Mouse (Mus musculus) thymus, adult 2 months (tissue): Measurements from ENCODE around the gene Prkcg. TPM values are rescaled to one million over a fixed set of nuclear protein-coding genes. Genes with fewer than 3 reads are reported as not detected.

Experiments used
- DNase-seq: peaks from one replicate; pipeline ENCODE4 v3.0.0; 2021
- H3K27ac ChIP-seq: fragments of 200-500 bp; 2 replicates; pipeline ENCODE4 v1.5.1; 2012; ENCODE audit warnings: low read length, control low read depth; ENCODE audit not compliant: control insufficient read depth, insufficient read depth
- H3K27me3 ChIP-seq: fragments of 200-500 bp; 2 replicates; pipeline ENCODE4 v1.6.1; 2012; ENCODE audit warnings: mild to moderate bottlenecking, low read length, moderate library complexity, mixed read lengths; ENCODE audit not compliant: control insufficient read depth, insufficient read depth
- H3K36me3 ChIP-seq: fragments of 200-500 bp; 2 replicates; pipeline ENCODE4 v1.6.1; 2012; ENCODE audit warnings: mild to moderate bottlenecking, low read length, moderate library complexity; ENCODE audit not compliant: control insufficient read depth, insufficient read depth
- H3K4me1 ChIP-seq: fragments of 200-500 bp; replicated peaks from 2 replicates; pipeline ENCODE4 v1.6.1; 2012; ENCODE audit warnings: low read length; ENCODE audit not compliant: control insufficient read depth, insufficient read depth
- H3K4me3 ChIP-seq: fragments of 200-500 bp; 2 replicates; pipeline ENCODE4 v1.5.1; 2012; ENCODE audit warnings: mild to moderate bottlenecking, low read length, control low read depth, moderate library complexity; ENCODE audit not compliant: control insufficient read depth, insufficient read depth
- CTCF ChIP-seq: fragments of 200-500 bp; IDR thresholded peaks from 2 replicates; pipeline ENCODE4 v1.5.1; 2012; ENCODE audit warnings: mild to moderate bottlenecking, control low read depth, low read length, moderate library complexity, borderline replicate concordance; ENCODE audit not compliant: control insufficient read depth, poor library complexity, insufficient read depth; ENCODE audit errors: extremely low read depth
- POLR2A ChIP-seq: fragments of 200-500 bp; IDR thresholded peaks from 2 replicates; pipeline ENCODE4 v1.6.1; 2012; ENCODE audit warnings: mild to moderate bottlenecking, low read length, control low read depth, moderate library complexity; ENCODE audit not compliant: control insufficient read depth, poor library complexity, insufficient read depth; ENCODE audit errors: extremely low read depth
- WGBS: fragments of 180-500 bp; shearing (Covaris S2); methylation state at CpG from one replicate; pipeline ENCODE4 v1.1.7; 2018; 5-methylcytosine and 5-hydroxymethylcytosine counted together
- polyA plus RNA-seq: library from polyadenylated mRNA; depleted of rRNA; stranded (reverse); fragments of >200 nt; gene quantifications from 2 replicates; pipeline ENCODE4 v1.2.3, GENCODE M21; 2012

Prkcg gene
- polyA plus RNA-seq, 1 experiment: 0.86 TPM

- H3K36me3 ChIP-seq: no peaks in the 10 kb centered on the region
Measured at GRCm38 (mm10) chr7:3302556-3303275, 13.7 kb downstream of the Prkcg start.

GRCm38 (mm10) chr7:3303276-3303781 is 14.3 kb downstream of the Prkcg start:
- H3K27ac ChIP-seq: no peak overlapping the region
- DNase-seq: no peak
- peaks cover 6% of the 10 kb centered on the region; the same call in 1 of the 2 replicates for H3K27me3 ChIP-seq

More at GRCm38 (mm10) chr7:3302556-3303275, 13.7 kb downstream of the Prkcg start:
- Histone ChIP-seq H3K27ac (no peak overlapping the region), H3K4me1 (peaks cover 5% of the 10 kb centered on the region; the same call in 1 of the 2 replicates), H3K27me3 (peaks cover 6% of the 10 kb centered on the region; the same call in 1 of the 2 replicates), H3K4me3 (no peak overlapping the region)
- TF ChIP-seq CTCF (no peak), POLR2A (no peak)
- no peak for DNase-seq
- WGBS: 7% methylated on average over 16 of the region's 16 CpGs

DNA sequence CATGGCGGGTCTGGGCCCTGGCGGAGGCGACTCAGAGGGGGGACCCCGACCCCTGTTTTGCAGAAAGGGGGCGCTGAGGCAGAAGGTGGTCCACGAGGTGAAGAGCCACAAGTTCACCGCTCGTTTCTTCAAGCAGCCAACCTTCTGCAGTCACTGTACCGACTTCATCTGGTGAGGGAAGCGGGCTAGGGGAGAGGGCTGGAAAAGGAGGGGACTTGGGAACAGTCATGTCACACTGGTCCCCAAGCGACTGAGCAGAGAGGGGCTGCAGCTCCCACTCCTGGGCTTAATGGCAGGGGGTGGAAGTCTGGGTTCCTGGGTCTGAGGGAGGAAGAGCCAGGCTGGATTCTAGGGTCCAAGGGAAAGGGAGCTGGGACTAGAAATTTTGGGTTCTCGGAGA is 14.8 kb downstream of the Prkcg start:
- Histone ChIP-seq H3K27me3 (peaks cover 6% of the 10 kb centered on the region; the same call in 1 of the 2 replicates), H3K4me1 (peaks cover 5% of the 10 kb centered on the region; the same call in 1 of the 2 replicates), H3K36me3 (no peaks in the 10 kb centered on the region), H3K27ac (no peak overlapping the region), H3K4me3 (no peak overlapping the region)
- no peak for DNase-seq
- TF ChIP-seq POLR2A (no peak), CTCF (no peak)
- 11% methylated on average over 12 of the region's 12 CpGs for WGBS

More at GRCm38 (mm10) chr7:3303276-3303781, 14.3 kb downstream of the Prkcg start:
- H3K4me3 ChIP-seq: no peak overlapping the region
- 2% methylated on average over 29 of the region's 29 CpGs for WGBS
- H3K36me3 ChIP-seq: no peaks in the 10 kb centered on the region
- no peak for TF ChIP-seq POLR2A
- TF ChIP-seq CTCF: no peak
- peaks cover 5% of the 10 kb centered on the region; the same call in 1 of the 2 replicates for H3K4me1 ChIP-seq

- Histone ChIP-seq H3K27me3 (peaks cover 6% of the 10 kb centered on the region; the same call in 1 of the 2 replicates), H3K27ac (no peak overlapping the region), H3K36me3 (no peaks in the 10 kb centered on the region), H3K4me3 (no peak overlapping the region), H3K4me1 (peaks cover 5% of the 10 kb centered on the region; the same call in 1 of the 2 replicates)
- DNase-seq: no peak
- under 1% methylated on average over 10 of the region's 10 CpGs for WGBS
- TF ChIP-seq POLR2A (no peak), CTCF (no peak)
Measured at GRCm38 (mm10) chr7:3304298-3304697, 15.3 kb downstream of the Prkcg start.

DNA sequence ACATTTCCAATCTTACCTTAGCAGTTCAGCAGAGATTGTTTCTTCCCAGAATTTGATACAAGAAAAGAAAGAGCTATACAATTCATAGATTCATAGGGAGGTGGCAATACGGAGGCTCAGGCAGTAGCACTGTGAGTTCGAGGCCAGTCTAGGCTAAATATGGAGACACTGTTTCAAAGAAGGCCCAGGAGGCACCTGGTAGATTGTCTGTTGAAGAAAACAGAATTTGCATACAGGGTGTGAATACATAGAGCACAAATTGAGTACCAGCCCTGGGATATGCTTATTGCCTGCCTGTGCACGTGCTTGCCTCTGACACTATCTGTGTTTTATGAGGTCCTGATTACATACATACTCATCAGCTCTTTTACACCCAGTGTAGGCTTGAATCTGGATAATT is 17.4 kb downstream of the Prkcg start:
- 84% methylated on average over 3 of the region's 3 CpGs for WGBS
- peaks cover 6% of the 10 kb centered on the region; the same call in 1 of the 2 replicates for H3K27me3 ChIP-seq
- H3K4me1 ChIP-seq: peaks cover 5% of the 10 kb centered on the region; the same call in 1 of the 2 replicates
- no peak overlapping the region for H3K27ac ChIP-seq
- TF ChIP-seq POLR2A (no peak), CTCF (no peak)
- no peak overlapping the region for H3K4me3 ChIP-seq
- DNase-seq: no peak
- no peaks in the 10 kb centered on the region for H3K36me3 ChIP-seq

- 55% methylated on average over 4 of the region's 4 CpGs for WGBS
- H3K27me3 ChIP-seq: 0 out of 2 replicates have a peak, but pooled peaks cover 1% of the 10 kb centered on the region
- no peak for DNase-seq
Measured at GRCm38 (mm10) chr7:3308646-3309045, 19.7 kb downstream of the Prkcg start.

More at GRCm38 (mm10) chr7:3308646-3309045, 19.7 kb downstream of the Prkcg start:
- H3K36me3 ChIP-seq: no peaks in the 10 kb centered on the region
- peaks cover 2% of the 10 kb centered on the region; the same call in 1 of the 2 replicates for H3K4me1 ChIP-seq
- no peak overlapping the region for H3K4me3 ChIP-seq
- H3K27ac ChIP-seq: no peak overlapping the region
- TF ChIP-seq POLR2A (no peak), CTCF (no peak)
